Mouse (Mus musculus): ENCODE measurements at regions not wholly inside any gene's neighbourhood (a gene's known extent, or its start where the extent isn't known, plus 50 kb on each side); places are given as distances from the start of the nearest gene placed in this dataset.

- CTCF ChIA-PET, result no interaction called here
Observed at GRCm38 (mm10) chr3:145705317-145705716, 53.2 kb upstream of the Ddah1 start.

- CTCF ChIA-PET, result no interaction called here
Observed at GRCm38 (mm10) chr3:145704054-145704453, 54.3 kb upstream of the Ccn1 start.

GRCm38 (mm10) chr3:145703411-145703924 is 53.7 kb upstream of the Ccn1 start:
- CTCF ChIA-PET, result interaction anchor here (0.5 kb wide), 1 partner anchor 9 kb away, joined by 6 read pairs; no protein-coding TSS in a partner anchor

- CTCF ChIA-PET, result no interaction called here
Observed at GRCm38 (mm10) chr3:145702739-145703138, 53.0 kb upstream of the Ccn1 start.

GRCm38 (mm10) chr3:145701945-145702344 is 52.2 kb upstream of the Ccn1 start:
- CTCF ChIA-PET, result no interaction called here
